Mouse (Mus musculus) gastrocnemius, postnatal 14 days (tissue): ENCODE data around the gene Il13ra1. TPM values are rescaled to one million over a fixed set of nuclear protein-coding genes. Genes with fewer than 3 reads are reported as not detected.

Experiments used
- DNase-seq: peaks from one replicate; pipeline ENCODE4 v3.0.0; 2021; ENCODE audit warnings: mixed read lengths
- intact Hi-C: fragments of 180-260 bp; cut with DNase I; formaldehyde crosslinking; loops from one replicate; pipeline ENCODE4 v1.15.1; 2025; ENCODE audit warnings: low total_unique reads
- long read RNA-seq, 2 experiments: library from polyadenylated mRNA; stranded (forward); transcript quantifications; one replicate each; pipeline ENCODE4 v2.0.0; 2021
- total RNA-seq, 2 experiments: library from RNA; stranded (reverse); gene quantifications; 2 replicates each; pipeline ENCODE4 v1.2.3; 2021

The Il13ra1 gene
- total RNA-seq = 1 to 10 TPM; 3.6 to 6.7 TPM
- long read RNA-seq, experiment 1, partial matches to known transcripts = 0 of 3 reads
- long read RNA-seq, experiment 1, other reads (novel, unspliced or antisense) = 1 of 3 reads
- long read RNA-seq, experiment 2, transcript Il13ra1-201 (11 exons, 3,712 nt) = major isoform, 6 of 7 reads
- long read RNA-seq, experiment 2, partial matches to known transcripts = 0 of 7 reads
- long read RNA-seq, experiment 2, other reads (novel, unspliced or antisense) = 1 of 7 reads

- intact Hi-C loops = no loop called here
- DNase-seq = peak; percentile 32
Measured at GRCm38 (mm10) chrX:36111622-36112421, at the start of gene Il13ra1. Gene Il13ra1, plus strand, starts transcription at chrX:36112110.

DNA sequence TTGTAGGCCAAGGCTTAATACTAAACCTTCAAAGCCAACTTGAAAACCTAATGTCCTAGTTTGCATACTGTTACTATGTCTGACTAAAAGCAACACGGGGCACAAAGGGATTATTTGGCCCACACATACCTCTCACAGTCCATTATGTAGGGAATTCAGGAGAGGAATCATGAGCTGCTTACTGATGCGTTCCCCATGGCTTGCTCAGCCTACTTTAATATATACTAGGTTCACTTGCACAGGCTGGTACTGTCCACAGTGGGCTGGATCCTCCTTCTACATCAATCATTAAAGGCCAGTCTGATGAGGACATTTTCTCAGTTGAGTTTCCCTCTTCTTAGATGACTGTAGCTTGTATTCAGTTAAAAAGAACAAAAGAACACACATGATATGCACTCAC is 37.9 kb upstream of the Il13ra1 start:
- no peak for DNase-seq
- intact Hi-C loops = no loop called here

DNA sequence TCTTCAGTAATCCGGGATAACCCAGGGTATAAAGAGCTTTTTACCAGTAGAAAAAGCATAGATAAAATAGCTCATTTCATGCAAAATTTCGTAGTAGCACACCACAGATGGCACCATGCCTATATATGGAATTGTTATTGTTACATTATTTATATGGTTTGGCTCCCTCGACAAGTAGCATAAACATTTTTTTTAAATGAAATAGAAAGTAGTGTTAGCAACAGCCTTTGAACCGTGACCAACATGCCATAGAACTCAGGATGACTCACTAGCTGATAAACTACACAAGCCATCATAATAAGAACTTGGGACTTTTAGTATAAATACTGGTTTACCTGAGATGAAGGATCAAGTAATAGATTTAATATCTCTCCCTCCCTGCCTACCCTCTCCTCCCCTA is 34.7 kb upstream of the Il13ra1 start:
- no peak for DNase-seq
- intact Hi-C loops = no loop called here

GRCm38 (mm10) chrX:36082917-36083316 is 29.0 kb upstream of the Il13ra1 start:
- intact Hi-C loops = no loop called here
- DNase-seq = peak; percentile 11

DNA sequence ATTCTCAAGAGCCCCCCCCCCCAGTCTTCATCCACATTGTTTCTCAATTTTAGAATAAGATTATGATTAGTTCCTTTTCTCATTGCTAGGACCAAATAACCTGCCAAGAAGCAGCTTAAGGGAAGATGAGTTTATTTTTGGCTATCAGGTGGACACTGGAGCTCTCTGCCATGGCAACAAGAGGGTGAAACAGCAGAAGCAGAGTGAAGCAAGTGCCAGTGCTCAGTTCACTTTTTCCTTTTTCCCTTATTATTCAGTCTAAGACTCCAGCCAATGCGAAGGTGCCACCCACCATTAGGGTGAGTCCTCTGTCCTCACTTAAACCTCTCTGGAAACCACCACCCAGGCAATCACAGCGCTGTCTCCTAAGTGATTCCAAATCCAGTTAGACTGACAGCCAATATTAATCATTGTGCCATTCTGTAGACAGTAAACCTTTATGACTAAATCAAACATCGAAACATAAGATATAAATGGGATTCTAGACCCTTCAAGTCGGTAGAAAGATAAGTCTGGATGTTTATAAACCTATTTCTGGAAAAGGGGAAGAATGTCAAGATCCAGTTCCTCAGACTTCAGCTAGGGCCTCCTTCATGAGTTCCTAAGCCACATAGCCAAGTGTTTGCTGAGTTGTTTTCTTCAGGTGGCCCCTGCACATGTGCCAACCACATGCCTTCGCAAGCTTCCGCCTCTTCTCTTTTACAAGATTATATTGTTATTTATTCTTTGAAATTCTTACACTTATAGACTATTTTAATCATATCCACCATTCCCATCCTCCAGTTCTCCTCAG is 23.2 kb upstream of the Il13ra1 start:
- DNase-seq = no peak
- intact Hi-C loops = no loop called here

- no peak for DNase-seq
- intact Hi-C loops = no loop called here
Measured at GRCm38 (mm10) chrX:36100883-36101282, 11.0 kb upstream of the Il13ra1 start.

GRCm38 (mm10) chrX:36101318-36101717 is 10.6 kb upstream of the Il13ra1 start:
- no peak for DNase-seq
- intact Hi-C loops = no loop called here

GRCm38 (mm10) chrX:36108601-36109000 is 3.3 kb upstream of the Il13ra1 start:
- DNase-seq = no peak
- intact Hi-C loops = no loop called here

DNA sequence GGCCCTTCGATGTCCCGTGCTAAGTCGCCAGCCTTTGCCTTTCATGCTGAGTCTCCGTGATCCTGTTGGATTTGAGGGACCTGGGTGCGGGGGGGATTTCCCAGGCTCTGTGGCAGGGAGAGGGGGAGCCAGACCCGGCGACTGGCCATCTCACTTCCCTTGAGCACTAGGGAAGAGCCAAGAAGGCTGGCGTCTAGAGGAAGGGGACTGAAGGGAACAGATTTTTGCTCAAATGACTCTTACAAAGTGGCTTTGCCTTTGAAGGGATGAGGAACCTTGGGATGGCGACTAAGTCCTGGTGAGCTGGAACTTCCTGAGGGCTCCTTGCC is 476 bp downstream of the Il13ra1 start:
- intact Hi-C loops = no loop called here
- DNase-seq = no peak

DNA sequence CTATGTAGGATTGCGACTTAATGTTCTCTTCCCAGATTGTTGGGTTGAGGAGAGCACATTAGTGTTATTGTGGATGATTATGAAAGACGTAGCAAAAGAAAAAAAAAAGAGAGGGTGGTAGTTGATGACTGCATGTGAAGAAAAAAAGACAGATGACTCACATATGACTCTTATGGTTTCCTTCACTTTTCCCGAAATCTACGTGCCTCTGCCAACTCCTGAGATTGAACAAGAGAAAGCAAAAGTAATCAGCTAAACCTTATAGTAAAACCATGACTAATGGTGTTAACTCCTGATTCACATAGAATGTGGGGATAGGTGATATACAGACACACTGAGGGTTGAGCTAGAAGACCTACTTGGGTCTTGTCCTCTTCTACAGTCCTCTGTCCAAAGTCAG is 3.3 kb downstream of the Il13ra1 start:
- intact Hi-C loops = no loop called here

GRCm38 (mm10) chrX:36129037-36129770 is 17.3 kb downstream of the Il13ra1 start:
- intact Hi-C loops = no loop called here
- no peak for DNase-seq

More for the DNA sequence above, 3.3 kb downstream of the Il13ra1 start:
- DNase-seq = no peak

- no peak for DNase-seq
- intact Hi-C loops = no loop called here
Measured at GRCm38 (mm10) chrX:36129771-36130108, 17.8 kb downstream of the Il13ra1 start.

- DNase-seq = no peak
- intact Hi-C loops = no loop called here
Measured at GRCm38 (mm10) chrX:36136346-36136745, 24.4 kb downstream of the Il13ra1 start.

GRCm38 (mm10) chrX:36141994-36142639 is 30.2 kb downstream of the Il13ra1 start:
- intact Hi-C loops = no loop called here
- no peak for DNase-seq

- intact Hi-C loops = no loop called here
- DNase-seq = no peak
Measured at GRCm38 (mm10) chrX:36146746-36147145, 34.8 kb downstream of the Il13ra1 start.

DNA sequence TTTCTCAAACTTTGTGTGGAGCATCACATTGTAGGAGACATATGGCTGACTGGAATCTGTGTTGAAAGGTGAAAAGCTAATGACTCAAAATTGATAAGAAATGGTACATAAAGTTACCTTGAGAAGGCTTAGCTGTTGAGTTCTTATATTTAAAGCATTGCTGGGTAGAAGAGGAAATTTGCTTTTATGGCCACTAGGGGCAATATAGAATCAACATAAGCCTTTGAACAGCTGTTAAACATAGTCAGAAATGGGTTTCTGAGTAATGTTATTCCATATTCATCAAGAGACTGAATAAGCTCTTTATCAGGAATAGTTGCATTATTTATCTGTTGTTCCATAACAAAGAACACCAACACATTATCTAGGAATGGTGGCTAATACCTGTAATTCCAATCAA is 38.2 kb downstream of the Il13ra1 start:
- DNase-seq = no peak
- intact Hi-C loops = no loop called here

DNA sequence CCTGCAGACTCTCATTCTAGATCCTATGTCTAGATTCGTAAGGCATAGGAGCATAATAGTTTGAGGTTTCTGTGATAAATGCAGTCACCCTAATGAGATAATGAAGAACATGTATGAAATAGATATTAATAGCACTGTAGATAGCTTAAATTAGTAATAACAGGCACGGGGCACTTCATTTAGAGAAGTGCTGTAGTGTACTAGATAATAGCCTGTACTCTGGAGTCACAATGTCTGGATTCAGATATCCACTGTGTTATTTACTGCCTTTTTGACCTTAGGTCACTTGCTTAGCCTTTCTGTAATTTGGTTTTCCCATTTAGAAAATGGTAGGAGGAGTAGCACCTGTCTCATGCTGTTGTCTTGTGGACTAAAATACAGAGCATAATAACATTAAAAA is 44.8 kb downstream of the Il13ra1 start:
- no peak for DNase-seq
- intact Hi-C loops = no loop called here

- no peak for DNase-seq
- intact Hi-C loops = no loop called here
Measured at GRCm38 (mm10) chrX:36161567-36161966, 49.7 kb downstream of the Il13ra1 start.

DNA sequence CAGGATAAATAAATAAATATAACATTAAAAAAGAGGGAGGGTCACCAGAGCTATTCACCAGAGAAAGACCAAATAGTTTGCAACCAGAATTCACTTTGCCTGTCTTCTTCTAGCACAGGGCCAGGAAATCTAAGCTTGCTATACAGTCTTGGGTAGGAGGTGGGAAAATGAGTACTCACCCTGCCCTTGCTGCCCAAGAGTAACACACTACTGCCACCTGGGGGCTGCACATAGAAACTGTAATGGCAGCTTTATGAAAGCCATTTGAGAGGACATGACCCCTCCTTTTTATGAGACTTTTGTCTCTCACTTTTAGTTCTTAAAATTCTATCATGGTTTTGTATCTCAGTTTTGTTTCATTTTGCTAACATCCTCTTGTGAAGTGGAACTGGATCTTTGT is 71.7 kb downstream of the Il13ra1 start:
- DNase-seq = peak; percentile 39
- intact Hi-C loops = no loop called here

DNA sequence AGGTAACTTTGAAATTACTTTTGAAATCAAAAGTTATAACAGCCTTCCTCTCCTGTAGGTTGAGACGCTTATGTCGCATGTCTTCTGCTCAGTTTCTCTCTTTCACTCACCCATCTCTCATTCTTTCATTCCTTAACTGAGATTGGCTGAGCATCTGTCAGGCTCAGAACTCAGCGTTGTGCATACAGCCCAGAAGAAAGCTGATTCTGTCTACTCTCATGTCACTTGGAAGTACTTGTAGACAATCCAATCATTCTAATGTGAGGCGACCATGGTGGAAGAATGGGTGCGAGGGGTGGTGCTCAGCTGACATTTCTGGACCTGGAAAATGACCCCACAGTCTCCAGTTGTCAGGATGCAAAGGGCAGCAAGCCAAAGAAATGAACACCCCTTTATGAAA is 74.1 kb downstream of the Il13ra1 start:
- no peak for DNase-seq
- intact Hi-C loops = no loop called here
